Mouse (Mus musculus): ENCODE results near the gene Mtfmt. TPM values are rescaled to one million over a fixed set of nuclear protein-coding genes. Genes with fewer than 3 reads are reported as not detected.
A peak's percentile ranks its signal among the peaks of the same experiment; 100 is the strongest.

The Mtfmt gene
- total RNA-seq, 2 experiments from 2014 or later, result 18.4 to 18.8 TPM

- DNase-seq (ENCODE audit: low spot score in 2 of 2), result no peak
Measured at GRCm38 (mm10) chr9:65424393-65424792, 11.2 kb upstream of the Mtfmt start.

GRCm38 (mm10) chr9:65427511-65427910 is 8.1 kb upstream of the Mtfmt start:
- DNase-seq (ENCODE audit: low spot score in 2 of 2), result no peak

- no peak for DNase-seq (ENCODE audit: low spot score in 2 of 2)
Measured at GRCm38 (mm10) chr9:65428003-65428402, 7.6 kb upstream of the Mtfmt start.

- DNase-seq (ENCODE audit: low spot score in 2 of 2), result no peak
Measured at GRCm38 (mm10) chr9:65430401-65430800, 5.2 kb upstream of the Mtfmt start.

GRCm38 (mm10) chr9:65430921-65431320 is 4.7 kb upstream of the Mtfmt start:
- DNase-seq (ENCODE audit: low spot score in 2 of 2), result no peak

- DNase-seq (ENCODE audit: low spot score in 2 of 2), result peak; percentile 86 to 95
Measured at GRCm38 (mm10) chr9:65432236-65432635, 3.3 kb upstream of the Mtfmt start.

- DNase-seq (ENCODE audit: low spot score in 2 of 2), result peak; percentile 14 to 35
Measured at GRCm38 (mm10) chr9:65434140-65434539, 1.4 kb upstream of the Mtfmt start.

- no peak for DNase-seq (ENCODE audit: low spot score in 2 of 2)
Measured at GRCm38 (mm10) chr9:65435211-65435610, 371 bp upstream of the Mtfmt start.

GRCm38 (mm10) chr9:65444692-65445091 is 9.1 kb downstream of the Mtfmt start:
- DNase-seq (ENCODE audit: low spot score in 2 of 2), result no peak

- DNase-seq (ENCODE audit: low spot score in 2 of 2), result no peak
Measured at GRCm38 (mm10) chr9:65447951-65448350, 12.4 kb downstream of the Mtfmt start.

GRCm38 (mm10) chr9:65458975-65459374 is 23.4 kb downstream of the Mtfmt start:
- DNase-seq (ENCODE audit: low spot score in 2 of 2), result no peak

- DNase-seq (ENCODE audit: low spot score in 2 of 2), result no peak
Measured at GRCm38 (mm10) chr9:65460198-65460597, 24.6 kb downstream of the Mtfmt start.

- DNase-seq (ENCODE audit: low spot score in 2 of 2), result peak; percentile 94 to 95
Measured at GRCm38 (mm10) chr9:65460732-65461442, 25.3 kb downstream of the Mtfmt start, which contains the start of gene Spg21. Gene Spg21 (plus strand): TSS chr9:65460947.

GRCm38 (mm10) chr9:65462544-65462943 is 27.0 kb downstream of the Mtfmt start:
- no peak for DNase-seq (ENCODE audit: low spot score in 2 of 2)

GRCm38 (mm10) chr9:65464161-65464560 is 28.6 kb downstream of the Mtfmt start:
- DNase-seq (ENCODE audit: low spot score in 2 of 2), result no peak

GRCm38 (mm10) chr9:65465241-65465640 is 29.7 kb downstream of the Mtfmt start:
- no peak for DNase-seq (ENCODE audit: low spot score in 2 of 2)

- DNase-seq (ENCODE audit: low spot score in 2 of 2), result no peak
Measured at GRCm38 (mm10) chr9:65467686-65468085, 32.1 kb downstream of the Mtfmt start.

GRCm38 (mm10) chr9:65472769-65473168 is 37.2 kb downstream of the Mtfmt start:
- no peak for DNase-seq (ENCODE audit: low spot score in 2 of 2)

GRCm38 (mm10) chr9:65479158-65479557 is 43.6 kb downstream of the Mtfmt start:
- no peak for DNase-seq (ENCODE audit: low spot score in 2 of 2)

- DNase-seq (ENCODE audit: low spot score in 2 of 2), result no peak
Measured at GRCm38 (mm10) chr9:65480071-65480470, 44.5 kb downstream of the Mtfmt start.

- DNase-seq (ENCODE audit: low spot score in 2 of 2), result no peak
Measured at GRCm38 (mm10) chr9:65491476-65491875, 55.9 kb downstream of the Mtfmt start.

- no peak for DNase-seq (ENCODE audit: low spot score in 2 of 2)
Measured at GRCm38 (mm10) chr9:65492351-65492750, 56.8 kb downstream of the Mtfmt start.

GRCm38 (mm10) chr9:65492851-65493250 is 57.3 kb downstream of the Mtfmt start:
- no peak for DNase-seq (ENCODE audit: low spot score in 2 of 2)
